Mouse (Mus musculus): Measurements from ENCODE around the gene Bahcc1. TPM values are rescaled to one million over a fixed set of nuclear protein-coding genes. Genes with fewer than 3 reads are reported as not detected.

The Bahcc1 gene
- polyA plus RNA-seq, 1 experiment, result 10.1 TPM

- H3K4me1 ChIP-seq (ENCODE audit: control insufficient read depth, insufficient read depth, low read length), result peaks cover 2% of the 10 kb centered on the region; the same call in 1 of the 2 replicates
- H3K4me3 ChIP-seq (ENCODE audit: insufficient read depth, low read length), result peak overlapping the region; percentile 85
- TF ChIP-seq POLR2A (IDR thresholded peaks at IDR 0.05; ENCODE audit: extremely low read depth, insufficient read depth, low read length) (no peak), CTCF (IDR thresholded peaks at IDR 0.05; ENCODE audit: extremely low read depth, insufficient read depth, low read length) (no peak)
- H3K27ac ChIP-seq (ENCODE audit: insufficient read depth, low read length), result peak overlapping the region; percentile 96
These were observed 2.0 kb downstream of the Bahcc1 start for GRCm38 (mm10) chr11:120234776-120235181.

DNA sequence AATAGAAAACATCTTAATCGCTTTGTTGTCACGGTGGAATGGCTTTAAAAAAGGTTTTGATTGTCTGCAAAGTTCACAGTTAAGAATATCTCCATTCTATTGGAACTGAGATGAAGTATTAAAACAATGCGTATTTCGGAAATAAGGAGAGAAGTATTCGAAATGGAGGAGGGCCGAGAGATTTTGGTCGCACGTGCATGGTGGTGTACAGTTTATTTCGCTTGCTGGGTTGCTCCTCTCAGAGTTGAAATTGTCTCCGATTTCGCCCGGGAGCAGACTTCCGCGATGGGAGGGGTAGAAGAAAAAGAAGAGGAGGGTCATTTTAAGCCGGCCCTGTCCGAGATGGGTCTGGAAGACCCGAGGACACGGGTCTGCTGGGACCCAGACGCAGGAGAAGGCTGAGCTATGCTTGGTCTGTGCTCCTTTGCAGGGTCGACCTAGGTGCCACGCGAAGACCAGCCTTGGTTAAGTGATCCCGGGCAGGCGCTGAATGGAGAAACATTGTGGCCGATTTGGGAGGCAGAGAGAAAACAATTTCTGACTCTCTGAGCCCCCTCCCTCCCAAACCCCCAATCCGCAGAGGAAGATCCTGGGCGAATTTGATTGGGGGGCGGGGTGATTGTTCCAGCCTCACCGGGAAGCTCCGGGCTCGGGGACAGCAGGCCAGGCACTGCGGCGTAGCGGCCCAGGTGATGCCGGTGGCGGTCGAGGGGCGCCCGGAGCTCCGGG is 2.8 kb downstream of the Bahcc1 start:
- TF ChIP-seq POLR2A (IDR thresholded peaks at IDR 0.05; ENCODE audit: extremely low read depth, insufficient read depth, low read length), result no peak
- TF ChIP-seq CTCF (IDR thresholded peaks at IDR 0.05; ENCODE audit: extremely low read depth, insufficient read depth, low read length), result no peak
- peak overlapping the region; percentile 85 for H3K4me3 ChIP-seq (ENCODE audit: insufficient read depth, low read length)
- peaks cover 3% of the 10 kb centered on the region; the same call in 1 of the 2 replicates for H3K4me1 ChIP-seq (ENCODE audit: control insufficient read depth, insufficient read depth, low read length)
- peak overlapping the region; percentile 83 for H3K27ac ChIP-seq (ENCODE audit: insufficient read depth, low read length)

GRCm38 (mm10) chr11:120236114-120236437 is 3.3 kb downstream of the Bahcc1 start:
- H3K4me3 ChIP-seq (ENCODE audit: insufficient read depth, low read length), result peak overlapping the region; percentile 85
- TF ChIP-seq POLR2A (IDR thresholded peaks at IDR 0.05; ENCODE audit: extremely low read depth, insufficient read depth, low read length) (no peak), CTCF (IDR thresholded peaks at IDR 0.05; ENCODE audit: extremely low read depth, insufficient read depth, low read length) (no peak)
- H3K4me1 ChIP-seq (ENCODE audit: control insufficient read depth, insufficient read depth, low read length), result peaks cover 4% of the 10 kb centered on the region; the same call in 1 of the 2 replicates
- peak overlapping the region; percentile 92 for H3K27ac ChIP-seq (ENCODE audit: insufficient read depth, low read length)

- Histone ChIP-seq H3K27ac (ENCODE audit: insufficient read depth, low read length) (peak overlapping the region; percentile 92), H3K4me3 (ENCODE audit: insufficient read depth, low read length) (peak overlapping the region; percentile 85), H3K4me1 (ENCODE audit: control insufficient read depth, insufficient read depth, low read length) (peaks cover 5% of the 10 kb centered on the region; the same call in 1 of the 2 replicates)
- TF ChIP-seq POLR2A (IDR thresholded peaks at IDR 0.05; ENCODE audit: extremely low read depth, insufficient read depth, low read length) (0 out of 2 replicates have a peak, but pooled peaks have one; percentile 12), CTCF (IDR thresholded peaks at IDR 0.05; ENCODE audit: extremely low read depth, insufficient read depth, low read length) (no peak)
These were observed 3.9 kb downstream of the Bahcc1 start for GRCm38 (mm10) chr11:120236438-120237165.

DNA sequence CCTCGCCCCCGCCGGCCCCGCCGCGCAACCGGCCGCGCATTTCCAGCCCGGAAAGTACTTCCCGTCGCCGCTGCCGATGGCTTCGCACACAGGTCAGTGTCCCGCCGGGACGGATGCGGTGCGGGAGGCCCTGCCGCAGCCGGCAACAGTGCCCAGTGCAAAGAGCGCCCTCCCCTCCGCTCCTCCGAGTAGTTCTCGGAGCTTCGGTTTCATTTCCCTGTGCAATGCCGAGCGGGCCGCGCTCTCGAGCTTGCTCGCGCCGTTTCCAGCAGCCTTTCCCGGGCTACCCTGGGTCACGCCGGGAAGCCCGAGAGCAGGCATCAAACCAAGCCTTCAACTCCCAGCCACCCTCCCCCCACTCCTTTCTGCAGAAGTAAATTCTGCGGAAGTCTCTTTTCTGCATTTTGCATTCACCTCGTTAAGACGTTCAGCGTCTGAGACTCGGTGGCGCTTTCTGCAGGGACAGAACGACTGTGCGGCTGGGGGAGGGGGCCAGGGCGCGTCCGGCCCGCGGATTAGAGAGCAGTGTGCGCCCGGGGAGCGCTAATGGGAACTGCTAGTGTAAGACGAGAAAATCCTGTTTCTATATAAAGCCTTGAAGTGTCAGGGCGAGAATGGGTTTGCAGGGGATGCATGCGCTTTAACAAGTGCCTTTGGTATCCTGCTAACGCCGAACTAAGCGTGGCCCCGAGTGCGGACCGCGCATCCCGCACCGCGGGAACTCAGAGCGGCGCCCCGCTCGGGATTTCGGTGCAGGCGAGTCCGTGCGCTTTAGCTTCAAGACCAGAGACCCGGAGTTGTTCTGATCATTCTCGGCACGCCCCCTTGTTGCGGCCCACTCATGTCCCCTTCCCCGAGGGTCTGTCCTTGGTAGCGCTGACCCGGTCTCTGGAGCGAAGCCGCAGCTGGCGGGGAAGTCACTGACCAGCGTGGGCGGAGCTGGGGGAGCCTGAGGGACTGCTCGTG is 4.7 kb downstream of the Bahcc1 start:
- TF ChIP-seq POLR2A (IDR thresholded peaks at IDR 0.05; ENCODE audit: extremely low read depth, insufficient read depth, low read length) (no peak), CTCF (IDR thresholded peaks at IDR 0.05; ENCODE audit: extremely low read depth, insufficient read depth, low read length) (no peak)
- peak overlapping the region; percentile 92 for H3K27ac ChIP-seq (ENCODE audit: insufficient read depth, low read length)
- peaks cover 6% of the 10 kb centered on the region; the same call in 1 of the 2 replicates for H3K4me1 ChIP-seq (ENCODE audit: control insufficient read depth, insufficient read depth, low read length)
- H3K4me3 ChIP-seq (ENCODE audit: insufficient read depth, low read length), result peak overlapping the region; percentile 85

DNA sequence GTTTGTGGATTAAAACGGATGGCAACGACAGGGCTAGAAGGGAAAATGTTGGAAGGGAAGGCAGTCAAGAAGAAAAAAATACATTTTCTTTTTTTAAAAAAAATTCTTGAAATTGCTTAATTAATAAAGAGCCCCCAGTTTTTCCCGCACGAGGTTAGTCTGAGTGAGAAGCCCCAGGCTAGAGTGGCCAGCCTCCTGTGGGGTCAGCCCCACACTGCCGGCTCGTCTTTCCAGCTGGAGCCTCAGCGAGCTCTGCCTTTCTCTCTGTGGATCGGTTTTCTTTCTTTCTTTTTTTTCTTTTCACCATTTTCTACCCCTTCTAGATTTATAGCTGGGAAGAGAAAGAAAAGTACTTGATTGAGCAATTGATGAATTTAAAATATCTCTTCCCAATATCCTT is 5.6 kb downstream of the Bahcc1 start:
- Histone ChIP-seq H3K4me3 (ENCODE audit: insufficient read depth, low read length) (peak overlapping the region; percentile 85), H3K27ac (ENCODE audit: insufficient read depth, low read length) (peak overlapping the region; percentile 97), H3K4me1 (ENCODE audit: control insufficient read depth, insufficient read depth, low read length) (peaks cover 6% of the 10 kb centered on the region; the same call in 1 of the 2 replicates)
- no peak for TF ChIP-seq CTCF (IDR thresholded peaks at IDR 0.05; ENCODE audit: extremely low read depth, insufficient read depth, low read length)
- no peak for TF ChIP-seq POLR2A (IDR thresholded peaks at IDR 0.05; ENCODE audit: extremely low read depth, insufficient read depth, low read length)

- Histone ChIP-seq H3K27ac (ENCODE audit: insufficient read depth, low read length) (peak overlapping the region; percentile 97), H3K4me1 (ENCODE audit: control insufficient read depth, insufficient read depth, low read length) (peaks cover 6% of the 10 kb centered on the region; the same call in 1 of the 2 replicates), H3K4me3 (ENCODE audit: insufficient read depth, low read length) (peak overlapping the region; percentile 85)
- TF ChIP-seq POLR2A (IDR thresholded peaks at IDR 0.05; ENCODE audit: extremely low read depth, insufficient read depth, low read length) (no peak), CTCF (IDR thresholded peaks at IDR 0.05; ENCODE audit: extremely low read depth, insufficient read depth, low read length) (no peak)
These were observed 6.1 kb downstream of the Bahcc1 start for GRCm38 (mm10) chr11:120238751-120239359.

- Histone ChIP-seq H3K4me3 (ENCODE audit: insufficient read depth, low read length) (peak overlapping the region; percentile 33), H3K4me1 (ENCODE audit: control insufficient read depth, insufficient read depth, low read length) (peaks cover 6% of the 10 kb centered on the region; the same call in 1 of the 2 replicates), H3K27ac (ENCODE audit: insufficient read depth, low read length) (peak overlapping the region; percentile 84)
- TF ChIP-seq POLR2A (IDR thresholded peaks at IDR 0.05; ENCODE audit: extremely low read depth, insufficient read depth, low read length), result no peak
- no peak for TF ChIP-seq CTCF (IDR thresholded peaks at IDR 0.05; ENCODE audit: extremely low read depth, insufficient read depth, low read length)
These were observed 6.8 kb downstream of the Bahcc1 start for GRCm38 (mm10) chr11:120239581-120239991.

All from cortical plate, adult 2 months (tissue).